Mouse (Mus musculus): ENCODE data around the gene C3ar1. TPM values are rescaled to one million over a fixed set of nuclear protein-coding genes. Genes with fewer than 3 reads are reported as not detected.

C3ar1 gene
- 3.6 and 3.8 TPM in 2 replicates for polyA plus RNA-seq (2015; fragmentation: Nextera tagmentation; extraction: Ambion mirVana)

DNA sequence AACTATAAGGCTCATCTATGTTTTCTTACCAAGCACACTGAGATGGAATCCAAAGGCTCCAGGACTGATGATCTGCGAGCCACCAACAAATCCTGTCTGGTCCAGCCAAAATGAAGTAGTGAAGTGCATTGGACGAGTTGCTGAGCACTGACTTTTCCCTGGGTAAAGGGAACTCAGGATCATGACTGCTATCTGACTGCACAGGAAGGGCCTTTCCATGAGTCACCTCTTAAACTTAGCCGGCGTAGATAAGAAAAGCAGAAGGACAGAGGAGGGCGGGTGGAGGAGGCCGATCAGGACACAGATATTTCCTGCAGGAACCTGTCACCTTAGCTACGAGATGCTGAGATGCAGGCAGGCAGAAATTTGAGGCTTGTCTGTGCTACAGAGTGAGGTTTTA lies at the start of gene C3ar1:
Gene C3ar1 (minus strand): TSS at position 207 of the 400 bp plus-strand sequence.
- Histone ChIP-seq H3K9ac (no peak within 1 kb of the TSS), H3K4me1 (no peaks in the 10 kb centered on the region), H3K4me2 (replicated peaks) (no peak within 1 kb of the TSS), H3K4me3 (no peak within 1 kb of the TSS), H3K36me3 (no peaks in the 10 kb centered on the region), H3K27me3 (no peaks in the 10 kb centered on the region), H3K27ac (no peak within 1 kb of the TSS), H3K9me3 (0 out of 2 replicates have a peak, but pooled peaks cover 4% of the 10 kb centered on the region)
- WGBS, result 75% methylated on average over 7 of the region's 7 CpGs
- no peak for ATAC-seq (ENCODE audit: low FRiP score, low read depth)

- Histone ChIP-seq H3K9ac (no peak overlapping the region), H3K4me3 (no peak overlapping the region), H3K4me1 (no peaks in the 10 kb centered on the region), H3K27ac (no peak overlapping the region), H3K4me2 (replicated peaks) (no peak overlapping the region), H3K27me3 (no peaks in the 10 kb centered on the region), H3K36me3 (peaks cover 56% of the 10 kb centered on the region), H3K9me3 (no peaks in the 10 kb centered on the region)
- WGBS, result 13% methylated on average over 2 of the region's 2 CpGs
- no peak for ATAC-seq (ENCODE audit: low FRiP score, low read depth)
Measured at GRCm38 (mm10) chr6:122892442-122893049, 36.6 kb upstream of the C3ar1 start.

DNA sequence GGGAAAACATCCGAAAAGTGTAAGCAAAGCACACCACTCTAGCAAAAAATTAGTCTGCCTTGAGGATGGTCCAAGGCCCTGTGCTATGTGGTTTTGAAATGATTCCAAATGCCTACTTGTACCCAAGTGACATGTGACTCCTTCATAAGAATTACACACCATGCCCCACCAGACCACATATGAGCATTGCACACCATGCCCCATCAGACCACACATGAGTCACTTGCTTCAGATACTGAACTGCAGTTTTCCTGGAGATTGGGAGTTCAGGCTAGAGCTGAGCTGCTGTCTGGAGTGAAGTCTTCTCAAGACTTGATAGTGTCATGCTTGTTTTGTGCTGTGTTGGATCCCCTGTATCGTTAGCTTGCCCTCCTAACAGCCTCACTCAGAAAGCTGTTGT lies 33.6 kb upstream of the C3ar1 start:
- Histone ChIP-seq H3K27me3 (no peaks in the 10 kb centered on the region), H3K9ac (no peak overlapping the region), H3K4me1 (no peaks in the 10 kb centered on the region), H3K27ac (no peak overlapping the region), H3K36me3 (peaks cover 70% of the 10 kb centered on the region), H3K9me3 (no peaks in the 10 kb centered on the region), H3K4me3 (no peak overlapping the region), H3K4me2 (replicated peaks) (no peak overlapping the region)
- 89% methylated on average over 2 of the region's 2 CpGs for WGBS
- no peak for ATAC-seq (ENCODE audit: low FRiP score, low read depth)

GRCm38 (mm10) chr6:122883603-122884002 lies 27.6 kb upstream of the C3ar1 start:
- ATAC-seq (ENCODE audit: low FRiP score, low read depth), result no peak

DNA sequence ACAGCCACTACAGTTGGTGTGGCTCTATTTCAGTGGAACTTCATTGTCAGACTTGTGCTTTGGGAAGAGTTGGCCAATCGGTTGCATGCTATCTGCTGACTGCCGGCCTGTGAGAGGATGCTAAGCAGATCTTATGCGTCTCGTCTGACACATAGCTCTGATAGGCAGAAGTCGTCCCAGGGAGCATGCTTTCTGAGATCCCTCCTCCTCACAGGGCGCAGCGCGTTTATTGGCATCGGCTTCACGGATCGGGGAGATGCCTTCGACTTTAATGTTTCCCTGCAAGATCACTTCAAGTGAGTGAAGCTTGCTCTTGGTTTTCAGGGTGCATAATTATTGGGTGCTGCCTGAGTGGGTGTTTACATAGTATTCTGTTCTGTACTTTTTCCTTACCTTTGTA lies 25.3 kb upstream of the C3ar1 start:
- ATAC-seq (ENCODE audit: low FRiP score, low read depth), result no peak
- H3K36me3 ChIP-seq, result peaks cover 92% of the 10 kb centered on the region
- no peak overlapping the region for H3K27ac ChIP-seq
- 94% methylated on average over 12 of the region's 12 CpGs for WGBS
- no peaks in the 10 kb centered on the region for H3K27me3 ChIP-seq
- peaks cover 5% of the 10 kb centered on the region; the same call in 1 of the 2 replicates for H3K4me1 ChIP-seq
- H3K4me2 ChIP-seq (replicated peaks), result no peak overlapping the region
- H3K9me3 ChIP-seq, result no peaks in the 10 kb centered on the region
- no peak overlapping the region for H3K4me3 ChIP-seq
- no peak overlapping the region for H3K9ac ChIP-seq

More at GRCm38 (mm10) chr6:122883603-122884002, 27.6 kb upstream of the C3ar1 start:
- WGBS, result 90% methylated on average over 9 of the region's 9 CpGs
- Histone ChIP-seq H3K4me3 (no peak overlapping the region), H3K36me3 (peaks cover 98% of the 10 kb centered on the region), H3K9me3 (no peaks in the 10 kb centered on the region), H3K4me2 (replicated peaks) (no peak overlapping the region), H3K27me3 (no peaks in the 10 kb centered on the region), H3K27ac (no peak overlapping the region), H3K9ac (no peak overlapping the region), H3K4me1 (no peaks in the 10 kb centered on the region)

GRCm38 (mm10) chr6:122879781-122880505 lies 24.0 kb upstream of the C3ar1 start:
- 90% methylated on average over 7 of the region's 7 CpGs for WGBS
- Histone ChIP-seq H3K27ac (no peak overlapping the region), H3K36me3 (peaks cover 83% of the 10 kb centered on the region), H3K4me3 (no peak overlapping the region), H3K4me1 (peaks cover 16% of the 10 kb centered on the region), H3K9me3 (no peaks in the 10 kb centered on the region), H3K9ac (no peak overlapping the region), H3K4me2 (replicated peaks) (no peak overlapping the region), H3K27me3 (no peaks in the 10 kb centered on the region)
- ATAC-seq (ENCODE audit: low FRiP score, low read depth), result no peak

DNA sequence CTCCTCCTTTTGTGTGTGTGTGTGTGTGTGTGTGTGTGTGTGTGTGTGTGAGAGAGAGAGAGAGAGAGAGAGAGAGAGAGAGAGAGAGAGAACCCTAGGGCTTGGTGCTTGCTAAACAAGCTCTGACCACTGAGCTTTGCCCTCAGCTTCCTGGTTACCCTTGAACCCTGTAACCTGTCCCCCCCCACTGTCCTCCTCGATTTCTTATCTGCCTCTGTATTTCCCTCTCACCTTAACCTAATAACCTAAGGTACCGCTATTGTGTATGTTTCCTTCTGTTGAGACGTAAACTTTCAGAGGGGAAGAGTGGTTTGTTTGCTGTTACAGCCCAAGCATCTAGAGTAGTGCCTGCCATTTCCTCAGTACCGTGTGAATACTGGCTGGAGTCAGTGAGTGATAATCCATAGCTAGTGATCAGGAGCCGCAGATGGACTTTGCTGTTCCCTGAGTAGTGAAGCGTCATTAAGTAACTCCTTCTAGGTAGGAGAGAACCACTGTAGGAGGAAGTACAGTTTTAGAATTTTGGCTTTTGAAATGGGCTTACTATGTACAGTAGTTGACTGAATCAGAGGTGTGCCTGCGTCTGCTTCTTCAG lies 23.3 kb upstream of the C3ar1 start:
- ATAC-seq (ENCODE audit: low FRiP score, low read depth), result no peak
- no peaks in the 10 kb centered on the region for H3K9me3 ChIP-seq
- H3K4me2 ChIP-seq (replicated peaks), result no peak overlapping the region
- peaks cover 16% of the 10 kb centered on the region for H3K4me1 ChIP-seq
- H3K27ac ChIP-seq, result no peak overlapping the region
- no peak overlapping the region for H3K4me3 ChIP-seq
- 93% methylated on average over 7 of the region's 7 CpGs for WGBS
- no peaks in the 10 kb centered on the region for H3K27me3 ChIP-seq
- peaks cover 76% of the 10 kb centered on the region for H3K36me3 ChIP-seq
- H3K9ac ChIP-seq, result no peak overlapping the region

DNA sequence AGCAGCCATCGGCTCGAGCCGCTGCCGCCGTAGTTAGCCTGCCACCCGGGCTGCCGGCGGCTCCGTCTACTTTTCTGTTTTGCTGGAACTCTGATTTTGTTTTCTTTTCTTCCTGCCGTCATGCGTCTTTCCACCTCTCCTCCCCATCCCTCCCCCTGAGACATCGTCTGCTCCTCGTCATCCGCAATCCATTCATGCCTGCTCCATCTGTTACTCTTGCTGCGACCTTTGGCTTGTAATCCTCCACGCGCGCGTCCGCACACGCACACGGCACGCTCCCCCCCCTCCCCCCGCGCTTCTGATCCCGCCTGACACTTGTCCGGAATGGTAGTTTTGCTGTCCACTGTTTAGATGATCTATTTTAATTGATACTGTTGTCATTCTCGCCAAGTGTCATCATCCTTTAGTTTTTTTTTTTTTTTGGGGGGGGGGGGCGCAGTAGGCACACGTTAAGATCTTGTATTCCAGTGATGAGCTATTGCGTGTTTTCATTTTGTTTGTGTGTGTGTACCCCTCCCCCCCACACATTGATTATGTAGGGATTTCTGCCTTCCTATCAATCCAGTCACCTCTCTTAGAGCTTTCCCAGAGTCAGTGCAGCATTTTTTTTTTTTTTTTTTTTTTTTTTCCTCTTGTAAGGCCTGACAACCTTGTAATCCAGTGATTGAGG lies 18.9 kb upstream of the C3ar1 start:
- Histone ChIP-seq H3K27ac (peak overlapping the region; percentile 86), H3K36me3 (peaks cover 33% of the 10 kb centered on the region), H3K9ac (peak overlapping the region; percentile 87), H3K4me1 (peaks cover 16% of the 10 kb centered on the region), H3K4me2 (replicated peaks) (peak overlapping the region; percentile 67), H3K9me3 (no peaks in the 10 kb centered on the region), H3K27me3 (0 out of 2 replicates have a peak, but pooled peaks cover 5% of the 10 kb centered on the region), H3K4me3 (peak overlapping the region; percentile 83)
- WGBS, result under 1% methylated on average over 31 of the region's 31 CpGs
- ATAC-seq (ENCODE audit: low FRiP score, low read depth), result peak; percentile 69

DNA sequence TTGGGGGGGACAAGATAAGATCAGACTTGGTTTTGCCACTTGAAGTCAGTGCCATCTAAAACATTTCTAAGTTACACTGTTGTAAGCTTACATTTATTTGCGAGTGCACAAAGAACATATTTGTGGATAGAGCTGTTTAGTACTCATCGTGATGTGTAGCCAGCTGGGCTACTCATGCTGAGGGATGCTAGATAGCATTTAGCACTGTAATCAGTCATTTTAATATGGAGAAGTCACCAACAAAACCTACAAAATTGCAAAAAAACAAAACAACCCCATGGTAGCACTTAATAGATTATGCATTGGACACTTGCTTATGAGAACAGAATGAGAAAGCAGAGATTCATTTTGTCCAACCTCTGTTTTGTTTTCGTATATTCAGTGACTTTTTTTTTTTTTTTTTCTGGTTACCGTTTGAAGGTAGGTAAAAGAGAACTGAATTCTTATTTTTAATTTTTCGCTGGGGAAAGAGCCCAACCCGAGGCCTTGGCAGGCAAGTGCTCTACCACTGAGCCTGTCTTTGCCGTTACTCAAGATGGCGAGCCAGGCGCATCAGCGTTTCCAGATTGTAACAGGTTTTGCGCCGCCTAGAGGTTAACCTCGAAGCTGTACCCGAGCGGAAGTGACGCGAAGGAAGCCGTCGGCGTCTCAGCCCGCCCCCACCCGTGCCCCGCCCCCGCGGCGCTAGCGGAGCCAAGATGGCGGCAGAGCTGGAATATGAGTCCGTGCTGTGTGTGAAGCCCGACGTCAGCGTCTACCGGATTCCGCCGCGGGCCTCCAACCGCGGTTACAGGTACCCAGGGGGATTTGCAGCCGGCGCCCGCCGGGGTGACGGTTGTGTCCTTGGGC lies 18.1 kb upstream of the C3ar1 start, which contains the start of gene Necap1:
Gene Necap1 (plus strand): TSS at position 604 of the 849 bp plus-strand sequence.
- peak within 1 kb of the TSS; percentile 67 for H3K4me2 ChIP-seq (replicated peaks)
- H3K36me3 ChIP-seq, result peaks cover 25% of the 10 kb centered on the region
- H3K9ac ChIP-seq, result peak within 1 kb of the TSS; percentile 87
- H3K27ac ChIP-seq, result peak within 1 kb of the TSS; percentile 86
- H3K27me3 ChIP-seq, result 0 out of 2 replicates have a peak, but pooled peaks cover 5% of the 10 kb centered on the region
- peak within 1 kb of the TSS; percentile 83 for H3K4me3 ChIP-seq
- peak; percentile 96 for ATAC-seq (ENCODE audit: low FRiP score, low read depth)
- 7% methylated on average over 43 of the region's 43 CpGs for WGBS
- no peaks in the 10 kb centered on the region for H3K9me3 ChIP-seq
- H3K4me1 ChIP-seq, result peaks cover 16% of the 10 kb centered on the region

DNA sequence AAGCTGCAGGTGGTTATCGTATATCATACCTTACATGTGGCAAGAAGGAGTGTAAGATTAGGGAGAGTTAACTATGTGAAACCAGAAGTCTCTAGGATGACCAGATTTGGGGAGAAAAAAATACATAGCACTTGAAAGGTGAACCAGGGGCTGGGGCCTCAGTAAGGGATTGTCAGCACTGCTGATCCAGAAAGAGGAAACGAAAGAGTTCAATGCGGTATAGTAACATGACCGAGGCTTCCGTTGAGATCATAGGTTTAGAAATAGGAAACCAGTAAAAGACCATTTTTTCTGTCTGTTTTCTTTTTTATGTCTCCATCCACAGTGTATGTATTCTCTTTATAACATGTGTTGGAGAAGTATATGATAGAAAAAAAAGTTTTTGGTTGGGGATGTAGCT lies 16.8 kb upstream of the C3ar1 start:
- H3K4me1 ChIP-seq, result peaks cover 16% of the 10 kb centered on the region
- no peak overlapping the region for H3K9ac ChIP-seq
- H3K4me3 ChIP-seq, result no peak overlapping the region
- no peak for ATAC-seq (ENCODE audit: low FRiP score, low read depth)
- H3K27me3 ChIP-seq, result 0 out of 2 replicates have a peak, but pooled peaks cover 5% of the 10 kb centered on the region
- WGBS, result 96% methylated on average over 5 of the region's 5 CpGs
- H3K27ac ChIP-seq, result no peak overlapping the region
- no peaks in the 10 kb centered on the region for H3K9me3 ChIP-seq
- H3K36me3 ChIP-seq, result peaks cover 13% of the 10 kb centered on the region
- H3K4me2 ChIP-seq (replicated peaks), result no peak overlapping the region

GRCm38 (mm10) chr6:122869846-122870245 lies 13.9 kb upstream of the C3ar1 start:
- Histone ChIP-seq H3K4me3 (no peak overlapping the region), H3K9ac (no peak overlapping the region), H3K4me2 (replicated peaks) (no peak overlapping the region), H3K4me1 (no peaks in the 10 kb centered on the region), H3K27ac (no peak overlapping the region), H3K36me3 (no peaks in the 10 kb centered on the region), H3K9me3 (no peaks in the 10 kb centered on the region), H3K27me3 (0 out of 2 replicates have a peak, but pooled peaks cover 5% of the 10 kb centered on the region)
- 77% methylated on average over 11 of the region's 11 CpGs for WGBS
- ATAC-seq (ENCODE audit: low FRiP score, low read depth), result no peak

Measured in limb, embryonic 13.5 days (tissue).